Mouse (Mus musculus) liver, postnatal 0 days (tissue): ENCODE data around the gene Nrn1l.

Experiments used
- CTCF ChIP-seq: sonication (generic); IDR thresholded peaks from 2 replicates; pipeline ENCODE4 v1.5.1; 2016; ENCODE audit warnings: antibody characterized with exemption, low read depth
- EP300 ChIP-seq: IDR thresholded peaks from 2 replicates; pipeline ENCODE4 v1.6.1; 2016; ENCODE audit warnings: antibody characterized with exemption, low read depth, mild to moderate bottlenecking

GRCm38 (mm10) chr8:105856168-105856835 is 37.1 kb upstream of the Nrn1l start:
- no peak for TF ChIP-seq CTCF
- TF ChIP-seq EP300 = no peak
